Mouse (Mus musculus): ENCODE results near the gene Mettl14. TPM values are rescaled to one million over a fixed set of nuclear protein-coding genes. Genes with fewer than 3 reads are reported as not detected.

Gene Mettl14
- polyA plus RNA-seq (2015; fragmentation: Nextera tagmentation; extraction: Ambion mirVana), result 29.5 and 30.7 TPM in 2 replicates

DNA sequence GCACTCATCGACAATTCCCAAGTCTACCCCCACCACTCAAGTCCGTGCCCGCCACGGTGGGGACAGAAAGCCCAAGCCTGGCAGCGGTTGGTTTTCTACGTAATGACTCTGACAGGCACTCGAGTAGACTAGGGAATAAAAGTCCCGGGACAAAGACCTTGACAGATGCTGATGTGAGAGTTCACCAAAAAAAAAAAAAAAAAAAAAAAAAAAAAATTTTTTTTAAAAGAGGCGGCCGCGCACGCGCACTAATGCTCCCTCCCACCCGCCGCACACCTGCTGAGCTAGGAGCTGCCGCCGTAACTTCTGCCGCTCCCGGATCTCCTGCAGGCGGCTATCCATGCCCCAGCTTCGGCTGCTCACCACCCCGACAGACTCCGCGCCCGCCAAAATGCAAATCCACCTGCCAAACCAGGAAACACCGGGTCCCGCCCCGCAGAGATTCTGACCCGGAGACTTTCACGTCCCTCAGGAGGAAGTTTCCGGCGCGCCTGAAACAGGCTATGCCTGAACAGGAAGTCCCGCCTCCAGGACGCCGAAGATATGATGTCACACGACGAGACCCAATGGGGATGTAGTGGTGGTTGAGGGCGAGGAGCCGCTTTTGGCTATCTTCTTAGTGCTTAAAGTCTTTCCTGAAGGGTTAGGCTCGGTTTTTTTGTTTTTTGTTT lies at the start of gene Mettl14:
Gene Mettl14 (minus strand): TSS at position 623 of the 671 bp plus-strand sequence.
- Histone ChIP-seq H3K4me1 (ENCODE audit: insufficient read depth, low read length) (peaks cover 13% of the 10 kb centered on the region), H3K4me2 (replicated peaks; ENCODE audit: low read depth, low read length) (peak within 1 kb of the TSS; percentile 64), H3K9me3 (ENCODE audit: low read length) (no peaks in the 10 kb centered on the region), H3K36me3 (ENCODE audit: insufficient read depth, low read length) (0 out of 2 replicates have a peak, but pooled peaks cover 2% of the 10 kb centered on the region), H3K4me3 (ENCODE audit: low read length) (peak within 1 kb of the TSS; percentile 87), H3K27ac (ENCODE audit: low read length) (peak within 1 kb of the TSS; percentile 97), H3K27me3 (ENCODE audit: insufficient read depth, low read length) (no peaks in the 10 kb centered on the region), H3K9ac (replicated peaks; ENCODE audit: low read length) (peak within 1 kb of the TSS; percentile 78)
- WGBS, result under 1% methylated on average over 41 of the region's 41 CpGs
- ATAC-seq (ENCODE audit: low FRiP score, low TSS enrichment), result peak; percentile 99

DNA sequence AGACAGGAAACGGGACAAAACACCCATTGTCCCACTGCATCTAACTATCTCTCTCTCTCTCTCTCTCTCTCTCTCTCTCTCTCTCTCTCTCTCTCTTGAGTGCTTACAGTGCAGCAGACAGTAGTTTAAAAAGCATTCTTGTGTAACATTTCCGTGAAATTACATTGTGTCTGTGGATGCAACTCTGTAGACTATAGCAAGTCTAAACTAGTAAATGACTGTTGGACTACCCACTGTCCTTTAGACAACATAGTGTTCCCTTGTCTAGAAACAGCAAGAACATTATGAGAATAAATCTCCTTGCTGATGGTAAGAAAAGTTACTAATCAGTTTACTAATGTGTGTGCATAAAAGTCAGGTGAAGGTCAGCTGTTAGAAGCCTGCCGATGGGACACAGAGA lies 47.5 kb upstream of the Mettl14 start:
- WGBS, result 66% methylated on average over 3 of the region's 3 CpGs
- H3K27me3 ChIP-seq (ENCODE audit: insufficient read depth, low read length), result no peaks in the 10 kb centered on the region
- no peak overlapping the region for H3K4me2 ChIP-seq (replicated peaks; ENCODE audit: low read depth, low read length)
- no peak overlapping the region for H3K4me3 ChIP-seq (ENCODE audit: low read length)
- no peak for ATAC-seq (ENCODE audit: low FRiP score, low TSS enrichment)
- no peaks in the 10 kb centered on the region for H3K9me3 ChIP-seq (ENCODE audit: low read length)
- no peak overlapping the region for H3K27ac ChIP-seq (ENCODE audit: low read length)
- no peak overlapping the region for H3K9ac ChIP-seq (replicated peaks; ENCODE audit: low read length)
- no peaks in the 10 kb centered on the region for H3K4me1 ChIP-seq (ENCODE audit: insufficient read depth, low read length)
- no peaks in the 10 kb centered on the region for H3K36me3 ChIP-seq (ENCODE audit: insufficient read depth, low read length)

- no peak for ATAC-seq (ENCODE audit: low FRiP score, low TSS enrichment)
- Histone ChIP-seq H3K27ac (ENCODE audit: low read length) (no peak overlapping the region), H3K36me3 (ENCODE audit: insufficient read depth, low read length) (no peaks in the 10 kb centered on the region), H3K4me3 (ENCODE audit: low read length) (no peak overlapping the region), H3K9me3 (ENCODE audit: low read length) (no peaks in the 10 kb centered on the region), H3K27me3 (ENCODE audit: insufficient read depth, low read length) (no peaks in the 10 kb centered on the region), H3K4me1 (ENCODE audit: insufficient read depth, low read length) (no peaks in the 10 kb centered on the region), H3K9ac (replicated peaks; ENCODE audit: low read length) (no peak overlapping the region), H3K4me2 (replicated peaks; ENCODE audit: low read depth, low read length) (no peak overlapping the region)
- WGBS, result 56% methylated on average over 5 of the region's 5 CpGs
Measured at GRCm38 (mm10) chr3:123431951-123432674, 46.2 kb upstream of the Mettl14 start.

DNA sequence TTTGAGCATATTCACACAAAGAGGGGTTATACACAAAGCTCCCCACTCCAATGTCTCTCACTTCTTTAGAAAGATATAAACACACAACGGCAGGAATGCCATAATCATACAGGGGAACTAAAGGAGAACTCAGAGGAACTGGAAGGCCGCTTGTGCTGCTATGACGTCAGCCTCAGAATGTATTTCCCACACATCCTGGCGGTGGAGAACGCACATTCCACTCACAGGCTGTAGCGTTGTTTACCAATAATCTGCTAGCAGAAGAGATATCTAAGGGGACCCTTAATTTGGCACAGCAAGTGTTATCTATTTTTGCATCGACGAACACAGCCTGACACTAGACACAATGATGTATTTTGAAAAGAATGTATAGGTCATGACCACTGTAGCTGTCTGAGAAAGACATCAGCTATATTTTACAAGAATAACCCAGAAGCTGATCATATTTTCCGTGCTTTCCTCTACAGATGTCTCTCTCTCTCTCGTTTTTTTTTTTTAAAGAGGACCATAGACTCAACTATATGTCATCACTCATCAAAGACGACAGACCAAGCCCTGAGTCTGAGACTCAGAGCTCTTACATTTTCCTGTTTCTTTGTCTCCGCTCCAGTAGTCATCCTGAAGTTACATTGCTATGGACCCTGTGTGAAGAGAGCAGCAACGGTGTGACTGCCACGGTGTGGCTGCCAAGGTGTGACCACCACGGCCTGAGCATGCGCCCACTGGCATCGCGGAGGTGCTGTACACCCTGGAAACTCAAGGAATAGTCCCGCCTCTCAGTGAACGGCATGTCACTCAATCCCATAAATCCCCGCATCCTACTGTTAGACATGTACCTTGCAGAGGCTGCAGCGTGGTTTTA lies 43.9 kb upstream of the Mettl14 start:
- WGBS, result 64% methylated on average over 22 of the region's 22 CpGs
- no peak overlapping the region for H3K4me3 ChIP-seq (ENCODE audit: low read length)
- no peaks in the 10 kb centered on the region for H3K36me3 ChIP-seq (ENCODE audit: insufficient read depth, low read length)
- no peak for ATAC-seq (ENCODE audit: low FRiP score, low TSS enrichment)
- no peak overlapping the region for H3K27ac ChIP-seq (ENCODE audit: low read length)
- H3K9ac ChIP-seq (replicated peaks; ENCODE audit: low read length), result no peak overlapping the region
- H3K4me1 ChIP-seq (ENCODE audit: insufficient read depth, low read length), result no peaks in the 10 kb centered on the region
- H3K4me2 ChIP-seq (replicated peaks; ENCODE audit: low read depth, low read length), result no peak overlapping the region
- H3K9me3 ChIP-seq (ENCODE audit: low read length), result no peaks in the 10 kb centered on the region
- H3K27me3 ChIP-seq (ENCODE audit: insufficient read depth, low read length), result no peaks in the 10 kb centered on the region

DNA sequence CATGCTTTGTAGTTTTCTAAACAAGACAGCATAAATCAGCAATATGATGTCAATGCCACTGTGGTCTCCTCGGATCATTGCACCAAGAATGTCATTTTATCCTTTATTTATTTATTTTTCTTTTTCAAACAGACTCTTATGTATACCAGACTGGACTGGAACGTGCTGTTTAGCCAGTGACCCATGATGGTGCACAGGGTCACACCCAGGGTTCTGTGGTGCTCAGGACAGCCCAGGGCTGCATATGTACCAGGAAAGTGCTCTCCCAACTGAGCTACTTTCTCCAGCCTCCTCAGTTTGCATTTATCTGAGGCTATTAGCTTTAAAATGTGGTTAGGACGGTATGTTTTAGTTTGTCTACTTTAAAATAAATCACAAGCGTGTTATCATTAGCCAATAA lies 42.1 kb upstream of the Mettl14 start:
- no peaks in the 10 kb centered on the region for H3K27me3 ChIP-seq (ENCODE audit: insufficient read depth, low read length)
- H3K9ac ChIP-seq (replicated peaks; ENCODE audit: low read length), result no peak overlapping the region
- H3K4me1 ChIP-seq (ENCODE audit: insufficient read depth, low read length), result no peaks in the 10 kb centered on the region
- no peaks in the 10 kb centered on the region for H3K36me3 ChIP-seq (ENCODE audit: insufficient read depth, low read length)
- no peak overlapping the region for H3K4me3 ChIP-seq (ENCODE audit: low read length)
- ATAC-seq (ENCODE audit: low FRiP score, low TSS enrichment), result peak; percentile 74
- WGBS, result 44% methylated on average over 4 of the region's 4 CpGs
- no peak overlapping the region for H3K27ac ChIP-seq (ENCODE audit: low read length)
- H3K9me3 ChIP-seq (ENCODE audit: low read length), result 0 out of 2 replicates have a peak, but pooled peaks cover 2% of the 10 kb centered on the region
- no peak overlapping the region for H3K4me2 ChIP-seq (replicated peaks; ENCODE audit: low read depth, low read length)

GRCm38 (mm10) chr3:123425647-123426046 lies 39.7 kb upstream of the Mettl14 start:
- H3K27me3 ChIP-seq (ENCODE audit: insufficient read depth, low read length), result no peaks in the 10 kb centered on the region
- 0 out of 2 replicates have a peak, but pooled peaks cover 2% of the 10 kb centered on the region for H3K9me3 ChIP-seq (ENCODE audit: low read length)
- 49% methylated on average over 2 of the region's 2 CpGs for WGBS
- H3K9ac ChIP-seq (replicated peaks; ENCODE audit: low read length), result no peak overlapping the region
- H3K4me3 ChIP-seq (ENCODE audit: low read length), result no peak overlapping the region
- ATAC-seq (ENCODE audit: low FRiP score, low TSS enrichment), result no peak
- no peak overlapping the region for H3K27ac ChIP-seq (ENCODE audit: low read length)
- H3K36me3 ChIP-seq (ENCODE audit: insufficient read depth, low read length), result no peaks in the 10 kb centered on the region
- no peak overlapping the region for H3K4me2 ChIP-seq (replicated peaks; ENCODE audit: low read depth, low read length)
- H3K4me1 ChIP-seq (ENCODE audit: insufficient read depth, low read length), result no peaks in the 10 kb centered on the region

GRCm38 (mm10) chr3:123413173-123413572 lies 27.3 kb upstream of the Mettl14 start:
- H3K27ac ChIP-seq (ENCODE audit: low read length), result peak overlapping the region; percentile 89
- no peak overlapping the region for H3K4me3 ChIP-seq (ENCODE audit: low read length)
- peak; percentile 80 for ATAC-seq (ENCODE audit: low FRiP score, low TSS enrichment)

DNA sequence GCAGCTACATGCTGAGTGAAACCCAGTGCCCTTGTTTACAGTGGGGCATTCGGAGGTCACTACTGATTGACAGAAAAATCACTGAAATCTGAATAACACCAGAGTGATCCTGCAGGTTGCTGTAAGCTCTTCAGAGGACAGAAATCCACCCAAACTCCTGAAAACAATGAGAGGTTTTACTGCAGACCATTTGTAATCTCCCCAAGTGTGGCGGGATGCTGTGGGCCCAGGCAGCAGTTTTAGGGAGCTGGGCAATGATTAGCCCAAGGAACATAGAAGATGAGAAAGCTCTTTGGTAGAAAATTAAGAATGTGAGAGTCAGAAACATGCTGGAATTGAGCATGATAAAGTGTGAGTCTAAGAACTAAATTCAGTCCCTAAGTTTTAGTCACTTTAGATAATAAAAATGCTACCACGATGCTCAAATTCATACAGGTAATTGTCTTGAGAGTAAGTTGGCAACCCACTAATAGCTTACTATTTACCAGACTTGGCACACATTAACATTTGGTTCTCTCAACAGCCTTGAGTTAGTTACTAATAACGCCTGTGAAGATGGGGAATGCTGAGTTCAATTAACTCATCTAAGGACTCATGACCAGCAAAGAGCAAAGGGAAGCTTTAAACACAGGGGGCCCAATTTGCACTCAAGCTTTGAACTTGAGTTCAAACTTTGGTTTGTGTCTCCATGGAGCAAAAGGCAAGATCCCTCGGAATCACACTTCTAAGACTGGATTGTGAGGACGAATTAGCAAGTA lies 26.1 kb upstream of the Mettl14 start:
- no peaks in the 10 kb centered on the region for H3K27me3 ChIP-seq (ENCODE audit: insufficient read depth, low read length)
- no peak overlapping the region for H3K9ac ChIP-seq (replicated peaks; ENCODE audit: low read length)
- peaks cover 3% of the 10 kb centered on the region; the same call in 1 of the 2 replicates for H3K9me3 ChIP-seq (ENCODE audit: low read length)
- ATAC-seq (ENCODE audit: low FRiP score, low TSS enrichment), result peak; percentile 83
- no peaks in the 10 kb centered on the region for H3K4me1 ChIP-seq (ENCODE audit: insufficient read depth, low read length)
- H3K4me3 ChIP-seq (ENCODE audit: low read length), result no peak overlapping the region
- WGBS, result 55% methylated on average over 6 of the region's 6 CpGs
- no peaks in the 10 kb centered on the region for H3K36me3 ChIP-seq (ENCODE audit: insufficient read depth, low read length)
- H3K4me2 ChIP-seq (replicated peaks; ENCODE audit: low read depth, low read length), result no peak overlapping the region
- peak overlapping the region; percentile 89 for H3K27ac ChIP-seq (ENCODE audit: low read length)

More at GRCm38 (mm10) chr3:123413173-123413572, 27.3 kb upstream of the Mettl14 start:
- Histone ChIP-seq H3K9ac (replicated peaks; ENCODE audit: low read length) (no peak overlapping the region), H3K36me3 (ENCODE audit: insufficient read depth, low read length) (no peaks in the 10 kb centered on the region), H3K4me2 (replicated peaks; ENCODE audit: low read depth, low read length) (no peak overlapping the region), H3K9me3 (ENCODE audit: low read length) (peaks cover 3% of the 10 kb centered on the region; the same call in 1 of the 2 replicates), H3K4me1 (ENCODE audit: insufficient read depth, low read length) (no peaks in the 10 kb centered on the region), H3K27me3 (ENCODE audit: insufficient read depth, low read length) (no peaks in the 10 kb centered on the region)
- WGBS, result 57% methylated on average over 5 of the region's 5 CpGs

- H3K27me3 ChIP-seq (ENCODE audit: insufficient read depth, low read length), result no peaks in the 10 kb centered on the region
- peak; percentile 67 for ATAC-seq (ENCODE audit: low FRiP score, low TSS enrichment)
- 66% methylated on average over 3 of the region's 3 CpGs for WGBS
Measured at GRCm38 (mm10) chr3:123404945-123405344, 19.0 kb upstream of the Mettl14 start.

More at GRCm38 (mm10) chr3:123404945-123405344, 19.0 kb upstream of the Mettl14 start:
- no peaks in the 10 kb centered on the region for H3K36me3 ChIP-seq (ENCODE audit: insufficient read depth, low read length)
- H3K4me3 ChIP-seq (ENCODE audit: low read length), result no peak overlapping the region
- no peak overlapping the region for H3K9ac ChIP-seq (replicated peaks; ENCODE audit: low read length)
- no peak overlapping the region for H3K4me2 ChIP-seq (replicated peaks; ENCODE audit: low read depth, low read length)
- no peaks in the 10 kb centered on the region for H3K9me3 ChIP-seq (ENCODE audit: low read length)
- H3K4me1 ChIP-seq (ENCODE audit: insufficient read depth, low read length), result no peaks in the 10 kb centered on the region
- H3K27ac ChIP-seq (ENCODE audit: low read length), result no peak overlapping the region
